Mouse (Mus musculus): ENCODE data around the gene L2hgdh. TPM values are rescaled to one million over a fixed set of nuclear protein-coding genes. Genes with fewer than 3 reads are reported as not detected.
A peak's percentile ranks its signal among the peaks of the same experiment; 100 is the strongest.
"Not testable (repeated sequence)": the region's sequence is repeated elsewhere in the genome, so short reads cannot be mapped to it uniquely, and the experiment has no call there.

Gene L2hgdh
- total and polyA plus RNA-seq, 3 experiments: 18.3 to 31.6 TPM; not detected in 1

GRCm38 (mm10) chr12:69661658-69662057, 63.0 kb downstream of the L2hgdh start:
- Histone ChIP-seq H3K4me1 (ENCODE audit: control insufficient read depth in 1 of 2, insufficient read depth in 2 of 2, low read length in 2 of 2) (no peaks in the 10 kb centered on the region), H3K9ac (ENCODE audit: control insufficient read depth, low read depth, low read length, poor library complexity, severe bottlenecking) (no peak overlapping the region), H3K27me3 (ENCODE audit: control insufficient read depth in 1 of 2, insufficient read depth in 2 of 2, low read length in 2 of 2) (no peaks in the 10 kb centered on the region), H3K36me3 (ENCODE audit: control insufficient read depth in 1 of 2, insufficient read depth in 2 of 2, low read length in 2 of 2) (no peaks in the 10 kb centered on the region), H3K27ac (ENCODE audit: control insufficient read depth, low read depth, low read length) (no peak overlapping the region), H3K9me3 (replicated peaks; ENCODE audit: insufficient read depth, low read length) (no peaks in the 10 kb centered on the region), H3K4me3 (ENCODE audit: control insufficient read depth in 1 of 2, insufficient read depth in 1 of 2, low read depth in 2 of 2, low read length in 2 of 2) (no peak overlapping the region), H3K79me2 (ENCODE audit: control insufficient read depth, insufficient read depth, low read length, poor library complexity) (peaks cover 18% of the 10 kb centered on the region)
- TF ChIP-seq NELFE (IDR thresholded peaks at IDR 0.05; ENCODE audit: low read depth, low read length) (no peak), MYB (IDR thresholded peaks at IDR 0.05; ENCODE audit: low read depth, low read length) (no peak), JUND (IDR thresholded peaks at IDR 0.05; ENCODE audit: low read depth, low read length) (no peak), USF2 (IDR thresholded peaks at IDR 0.05; ENCODE audit: borderline replicate concordance in 1 of 2, insufficient read depth in 1 of 2, low read depth in 1 of 2, low read length in 2 of 2) (no peak), CHD2 (IDR thresholded peaks at IDR 0.05; ENCODE audit: low read length) (no peak), CHD1 (IDR thresholded peaks at IDR 0.05; ENCODE audit: low read depth, low read length) (no peak), BHLHE40 (IDR thresholded peaks at IDR 0.05; ENCODE audit: borderline replicate concordance, low read depth, low read length) (no peak), TBP (IDR thresholded peaks at IDR 0.05; ENCODE audit: low read depth, low read length) (no peak), E2F4 (IDR thresholded peaks at IDR 0.05; ENCODE audit: borderline replicate concordance, low read depth, low read length) (no peak), CTCF (IDR thresholded peaks at IDR 0.05 in 2 of 3, conservative IDR thresholded peaks at IDR 0.05 in 1 of 3; ENCODE audit: control insufficient read depth in 1 of 3, insufficient read depth in 1 of 3, low read depth in 2 of 3, low read length in 3 of 3, poor library complexity in 1 of 3, severe bottlenecking in 1 of 3) (no peak), RAD21 (IDR thresholded peaks at IDR 0.05; ENCODE audit: low read depth, low read length) (no peak), ELF1 (IDR thresholded peaks at IDR 0.05; ENCODE audit: low read depth, low read length) (no peak), MYC (IDR thresholded peaks at IDR 0.05; ENCODE audit: low read depth, low read length) (no peak), ZMIZ1 (IDR thresholded peaks at IDR 0.05; ENCODE audit: low read depth, low read length) (no peak), SMC3 (IDR thresholded peaks at IDR 0.05; ENCODE audit: low read depth, low read length) (no peak), POLR2AphosphoS2 (IDR thresholded peaks at IDR 0.05; ENCODE audit: low read length) (no peak), GABPA (IDR thresholded peaks at IDR 0.05; ENCODE audit: low read depth, low read length) (no peak)
- DNase-seq (ENCODE audit: low read depth, low spot score): no peak

- not testable (repeated sequence) for H3K79me2 ChIP-seq (ENCODE audit: control insufficient read depth, insufficient read depth, low read length, poor library complexity); H3K4me3 ChIP-seq (ENCODE audit: control insufficient read depth in 1 of 2, insufficient read depth in 1 of 2, low read depth in 2 of 2, low read length in 2 of 2); H3K27me3 ChIP-seq (ENCODE audit: control insufficient read depth in 1 of 2, insufficient read depth in 2 of 2, low read length in 2 of 2); H3K9me3 ChIP-seq (replicated peaks; ENCODE audit: insufficient read depth, low read length); H3K36me3 ChIP-seq (ENCODE audit: control insufficient read depth in 1 of 2, insufficient read depth in 2 of 2, low read length in 2 of 2); H3K9ac ChIP-seq (ENCODE audit: control insufficient read depth, low read depth, low read length, poor library complexity, severe bottlenecking); H3K4me1 ChIP-seq (ENCODE audit: control insufficient read depth in 1 of 2, insufficient read depth in 2 of 2, low read length in 2 of 2); H3K27ac ChIP-seq (ENCODE audit: control insufficient read depth, low read depth, low read length)
- peak; percentile 51 for DNase-seq (ENCODE audit: low read depth, low spot score)
- TF ChIP-seq TAL1 (IDR thresholded peaks at IDR 0.05; ENCODE audit: low read length): peak; percentile 8; the same call in 1 of the 2 replicates
Observed at GRCm38 (mm10) chr12:69653973-69654372, 70.7 kb downstream of the L2hgdh start.
